18 mouse cellular contexts compared by ENCODE assay signal in the genomic region with DNA sequence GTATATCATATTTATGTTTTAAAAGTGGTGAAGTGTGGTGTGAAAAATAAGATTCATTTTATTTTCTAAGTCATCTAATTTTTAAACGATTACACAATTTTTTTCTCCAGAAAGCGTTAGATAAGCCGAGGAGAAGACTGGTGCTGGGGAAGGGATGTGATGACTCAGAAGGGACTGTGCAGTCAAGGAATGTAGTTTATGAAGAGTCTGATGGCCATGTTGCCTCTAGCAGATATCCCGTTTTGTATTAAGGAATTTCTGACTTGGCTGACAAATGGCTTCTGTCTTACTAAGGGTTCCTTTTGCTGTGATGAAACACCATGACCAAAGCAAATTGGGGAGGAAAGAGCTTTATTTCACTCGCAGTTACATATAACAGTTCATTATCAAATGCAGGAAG.
"Had no signal": no experiment of that assay in that cellular context is flagged by ENCODE, and none has a peak within 500 bp of the region (broad histone marks: within the 10 kb centered on the region; RNA-seq: fewer than 3 reads in every experiment).

No protein-coding gene starts in this region.

- H3K9ac ChIP-seq: kidney, embryonic 15.5 days; liver, embryonic 14.5 days; liver, postnatal 0 days; lung, embryonic 14.5 days; neural tube, embryonic 12.5 days; neural tube, embryonic 15.5 days had no signal

- H3K4me1 ChIP-seq: kidney, embryonic 15.5 days; neural tube, embryonic 15.5 days had no signal

- H3K4me3 ChIP-seq: kidney, embryonic 15.5 days; neural tube, embryonic 12.5 days; neural tube, embryonic 15.5 days had no signal

- H3K4me2 ChIP-seq: kidney, embryonic 15.5 days; lung, embryonic 14.5 days; midbrain, embryonic 11.5 days; neural tube, embryonic 12.5 days; neural tube, embryonic 15.5 days had no signal

- H3K27ac ChIP-seq: kidney, embryonic 15.5 days; liver, embryonic 14.5 days; neural tube, embryonic 12.5 days; neural tube, embryonic 15.5 days had no signal

- ATAC-seq: liver, postnatal 0 days had no signal

- H3K27me3 ChIP-seq: kidney, embryonic 15.5 days; neural tube, embryonic 12.5 days; neural tube, embryonic 15.5 days had no signal

- DNase-seq: kidney, adult 11 months; kidney, adult 8-10 months; kidney, postnatal 10 days; kidney, postnatal 36 days; liver, postnatal 0 days; lung, postnatal 10 days; lung, postnatal 4 days; right cerebral cortex, postnatal 25 days; spleen, adult 18-20 months; thymus, adult 2 months; thymus, postnatal 14 days; thymus, postnatal 4 days had no signal

- H3K9me3 ChIP-seq: kidney, embryonic 15.5 days; neural tube, embryonic 12.5 days; neural tube, embryonic 15.5 days had no signal

- H3K36me3 ChIP-seq: neural tube, embryonic 12.5 days; neural tube, embryonic 15.5 days had no signal
